Mouse (Mus musculus) olfactory bulb, adult 2 months (tissue): Measurements from ENCODE around the gene Plekhg5. TPM values are rescaled to one million over a fixed set of nuclear protein-coding genes. Genes with fewer than 3 reads are reported as not detected.
A peak's percentile ranks its signal among the peaks of the same experiment; 100 is the strongest.

Source experiments
- H3K27ac ChIP-seq: fragments of 200-500 bp; 2 replicates; pipeline ENCODE4 v1.5.1; 2012; ENCODE audit warnings: low read depth, low read length; ENCODE audit not compliant: insufficient read depth
- H3K4me1 ChIP-seq: fragments of 200-500 bp; 2 replicates; pipeline ENCODE4 v1.6.1; 2012; ENCODE audit warnings: low read length; ENCODE audit not compliant: control insufficient read depth, insufficient read depth
- H3K4me3 ChIP-seq: fragments of 200-500 bp; 2 replicates; pipeline ENCODE4 v1.5.1; 2012; ENCODE audit warnings: mild to moderate bottlenecking, low read depth, low read length, moderate library complexity; ENCODE audit not compliant: insufficient read depth
- CTCF ChIP-seq: fragments of 200-500 bp; IDR thresholded peaks from 2 replicates; pipeline ENCODE4 v1.5.1; 2012; ENCODE audit warnings: low read depth, mild to moderate bottlenecking, low read length, moderate library complexity; ENCODE audit not compliant: insufficient read depth
- POLR2A ChIP-seq: fragments of 200-500 bp; IDR thresholded peaks from 2 replicates; pipeline ENCODE4 v1.6.1; 2012; ENCODE audit warnings: mild to moderate bottlenecking, low read depth, low read length, moderate library complexity; ENCODE audit not compliant: insufficient read depth
- WGBS: fragments of 180-500 bp; shearing (Covaris S2); methylation state at CpG from one replicate; pipeline ENCODE4 v1.1.7; 2018; 5-methylcytosine and 5-hydroxymethylcytosine counted together
- polyA plus RNA-seq: library from polyadenylated mRNA; stranded (reverse); fragments of >200 nt; gene quantifications from 2 replicates; pipeline ENCODE4 v1.2.4, GENCODE M21; 2012; ENCODE audit warnings: low replicate concordance; ENCODE audit not compliant: missing spikeins, insufficient read depth, insufficient read length

The Plekhg5 gene
- polyA plus RNA-seq, 1 experiment = not detected

DNA sequence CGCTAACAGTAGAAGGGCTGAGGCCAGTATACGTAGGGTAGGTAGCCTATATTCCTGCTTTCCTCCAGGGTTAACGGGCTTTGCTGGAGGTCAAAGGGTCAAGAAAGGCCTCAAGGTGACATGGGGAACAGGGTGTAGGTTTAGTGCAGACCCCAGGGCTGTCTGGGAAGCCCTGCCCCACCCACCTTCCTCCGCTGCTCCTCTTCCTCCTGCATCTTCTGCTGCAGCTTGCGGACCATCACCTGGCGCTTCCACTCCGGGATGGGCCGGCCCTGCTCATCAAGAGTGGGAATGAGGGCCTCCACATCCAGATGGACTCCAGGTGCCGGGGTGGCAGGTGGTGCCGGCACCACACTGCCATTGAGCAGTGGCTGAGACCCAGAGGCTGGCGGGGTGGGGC, 55.6 kb downstream of the Plekhg5 start:
- Histone ChIP-seq H3K4me1 (peaks cover 36% of the 10 kb centered on the region), H3K4me3 (no peak overlapping the region), H3K27ac (no peak overlapping the region)
- 88% methylated on average over 11 of the region's 11 CpGs for WGBS
- no peak for TF ChIP-seq CTCF
- no peak for TF ChIP-seq POLR2A

DNA sequence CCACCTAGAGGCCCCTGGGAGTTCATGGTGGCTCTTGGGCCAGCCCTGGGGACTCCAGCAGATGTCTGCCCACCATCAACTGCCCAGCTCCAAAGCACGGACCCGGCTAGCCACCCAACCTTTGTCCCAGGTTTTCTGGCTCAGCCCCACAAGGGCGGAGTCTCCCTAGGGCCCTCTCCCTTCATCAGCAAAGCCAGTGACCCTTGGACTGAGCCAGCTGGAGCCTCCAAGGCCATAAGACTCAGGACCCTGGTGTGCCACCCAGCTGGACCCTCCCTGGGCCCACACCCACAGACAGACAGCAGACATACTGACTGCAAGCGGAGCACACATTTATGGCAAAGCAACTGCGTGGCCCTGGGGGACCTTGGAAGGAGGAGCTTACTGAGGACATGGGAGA, 56.5 kb downstream of the Plekhg5 start:
- TF ChIP-seq CTCF = no peak
- no peak for TF ChIP-seq POLR2A
- no peak overlapping the region for H3K27ac ChIP-seq
- no peak overlapping the region for H3K4me3 ChIP-seq
- 69% methylated on average over 5 of the region's 5 CpGs for WGBS
- peaks cover 36% of the 10 kb centered on the region for H3K4me1 ChIP-seq

DNA sequence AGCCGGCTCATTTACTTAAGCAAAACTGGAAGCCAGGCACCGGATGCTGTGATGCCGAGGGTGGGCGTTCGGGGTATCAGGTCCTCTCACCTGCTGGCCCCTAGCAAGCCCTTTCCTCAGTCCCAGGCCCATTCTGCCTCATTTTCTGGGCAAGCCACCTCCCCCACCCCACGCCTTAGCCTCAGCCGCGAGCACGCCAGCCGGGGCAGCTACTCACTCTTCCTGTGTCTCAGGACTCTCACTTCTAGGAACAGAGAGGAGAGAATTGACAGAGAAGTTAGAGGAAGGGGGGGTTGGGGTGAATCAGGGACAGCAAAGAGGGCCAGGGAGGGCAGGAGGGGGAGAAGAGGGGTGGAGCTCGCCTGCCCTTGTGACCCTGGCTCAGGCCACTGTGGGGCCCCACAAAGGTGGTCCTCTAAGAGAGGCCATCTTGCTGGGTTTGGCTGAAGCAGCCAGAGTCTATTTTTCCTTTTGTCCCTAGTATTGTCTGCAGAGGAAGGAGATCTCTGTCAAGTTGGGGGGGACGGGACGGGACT, 57.2 kb downstream of the Plekhg5 start:
- H3K4me1 ChIP-seq = peaks cover 36% of the 10 kb centered on the region
- TF ChIP-seq POLR2A = no peak
- no peak for TF ChIP-seq CTCF
- WGBS = 58% methylated on average over 13 of the region's 13 CpGs
- no peak overlapping the region for H3K4me3 ChIP-seq
- H3K27ac ChIP-seq = no peak overlapping the region

DNA sequence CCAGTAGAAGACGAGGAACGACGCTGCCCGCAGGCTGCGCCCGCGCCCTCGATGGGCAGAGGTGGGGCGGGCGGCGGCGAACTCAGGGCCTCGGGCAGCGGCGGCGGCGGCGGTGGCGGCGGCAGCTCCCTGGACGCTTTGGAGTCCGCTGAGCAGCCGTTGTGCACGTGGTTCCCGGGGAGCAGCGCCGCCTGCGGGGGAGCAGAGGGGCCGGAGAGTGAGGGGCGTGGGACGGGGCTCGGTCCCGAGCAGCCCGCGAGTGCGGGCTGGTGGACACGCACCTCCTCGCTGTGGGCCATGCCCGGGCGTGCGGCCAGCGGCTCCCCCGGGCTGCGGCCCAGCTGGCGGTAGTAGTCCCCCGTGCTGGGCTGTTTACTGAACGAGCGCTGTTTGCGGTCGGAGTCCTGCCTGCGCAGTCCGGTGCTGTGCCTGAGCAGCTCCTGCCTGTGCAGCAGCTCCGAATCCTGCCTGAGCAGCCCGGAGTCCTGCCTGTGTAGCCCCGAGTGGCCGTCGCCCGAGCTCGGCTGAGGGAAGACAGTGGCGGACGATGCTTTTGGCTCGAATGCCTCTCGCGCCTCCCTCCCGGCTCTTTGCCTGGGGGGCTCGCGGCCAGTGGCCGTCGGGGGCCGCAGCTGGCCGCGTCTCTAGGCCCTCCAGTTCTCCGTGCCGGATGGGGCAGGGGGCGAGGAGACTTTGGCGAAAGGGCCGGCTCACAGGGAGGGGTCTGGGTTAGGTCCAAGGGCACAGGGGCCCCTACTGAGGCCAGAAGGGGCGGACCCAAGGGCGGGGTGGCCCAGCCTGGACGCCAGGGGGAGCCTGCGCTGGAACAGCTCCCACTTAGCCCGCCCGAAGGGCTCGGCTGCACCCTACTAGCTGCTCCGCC, 58.7 kb downstream of the Plekhg5 start:
- 1% methylated on average over 85 of the region's 85 CpGs for WGBS
- peak overlapping the region; percentile 26 for H3K4me3 ChIP-seq
- no peak overlapping the region for H3K27ac ChIP-seq
- peaks cover 24% of the 10 kb centered on the region for H3K4me1 ChIP-seq
- no peak for TF ChIP-seq CTCF
- TF ChIP-seq POLR2A = 0 out of 2 replicates have a peak, but pooled peaks have one; percentile 28

DNA sequence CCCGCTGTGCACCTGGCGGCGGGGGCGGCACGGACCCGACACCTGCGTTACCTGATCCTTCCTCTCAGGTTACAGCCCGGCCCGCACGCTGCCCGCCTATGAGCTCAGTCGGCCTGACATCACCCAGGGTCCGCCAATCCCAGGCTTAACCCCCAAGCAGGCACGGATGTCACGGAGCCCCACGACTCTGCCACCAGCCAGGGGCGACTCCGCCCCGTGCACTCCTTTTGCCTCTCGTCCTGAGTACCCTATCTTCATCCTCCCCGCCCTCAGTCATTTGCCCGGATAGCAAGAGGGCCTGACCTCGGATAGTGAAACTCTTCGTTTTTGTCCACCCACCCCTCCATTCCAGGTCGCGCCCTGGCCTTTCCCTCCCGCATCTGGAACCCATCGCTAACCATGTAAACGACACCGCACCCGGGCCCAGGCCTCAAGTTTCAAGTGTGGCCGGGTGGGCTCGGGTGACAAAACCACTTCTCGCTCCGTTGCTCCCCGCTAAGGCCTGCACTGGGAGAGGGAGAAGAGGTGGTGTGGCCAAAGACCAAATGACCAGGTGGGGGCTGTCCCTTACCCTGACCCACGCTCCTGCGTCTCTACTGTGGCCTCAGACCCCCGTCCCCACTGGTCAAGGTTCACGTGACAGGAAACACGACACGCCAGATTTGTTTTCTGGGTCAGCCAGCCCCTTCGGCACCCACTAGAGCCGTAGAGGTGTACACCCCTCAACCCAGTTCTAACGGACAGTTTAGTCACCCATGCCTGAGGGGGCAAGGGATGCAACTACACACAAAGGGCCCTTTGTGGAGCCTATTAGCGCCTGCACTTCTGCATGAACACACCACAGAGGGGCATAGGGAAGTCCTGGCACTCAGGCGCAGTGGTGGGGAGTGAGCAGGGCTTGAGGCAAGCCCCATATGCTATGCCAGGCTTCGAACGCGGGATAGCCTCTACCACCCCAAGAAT, 59.8 kb downstream of the Plekhg5 start:
- WGBS = 22% methylated on average over 50 of the region's 50 CpGs
- TF ChIP-seq CTCF = no peak
- TF ChIP-seq POLR2A = no peak
- Histone ChIP-seq H3K4me3 (no peak overlapping the region; the same call in 1 of the 2 replicates), H3K27ac (no peak overlapping the region), H3K4me1 (peaks cover 16% of the 10 kb centered on the region)

DNA sequence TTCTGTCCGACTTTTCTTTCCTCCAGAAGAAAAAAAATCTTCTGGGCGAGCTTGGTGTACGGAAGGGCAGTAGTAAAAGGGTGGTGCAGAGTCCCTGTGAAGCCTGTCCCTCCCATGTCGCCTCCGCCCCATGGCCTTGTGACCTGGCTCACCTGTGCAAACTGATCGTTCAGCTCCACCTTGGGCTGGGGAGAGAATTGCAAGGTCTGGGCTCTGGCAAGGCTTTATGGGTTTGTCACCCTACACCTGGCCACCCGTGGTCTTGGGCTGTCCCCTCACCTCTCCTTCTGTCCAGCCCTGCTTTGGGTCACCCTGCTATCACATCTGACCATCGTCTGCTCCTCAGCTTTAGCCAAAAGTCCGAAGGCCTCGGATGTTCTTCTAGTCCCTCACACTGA, 60.5 kb downstream of the Plekhg5 start:
- Histone ChIP-seq H3K4me1 (peaks cover 16% of the 10 kb centered on the region), H3K27ac (no peak overlapping the region), H3K4me3 (no peak overlapping the region)
- TF ChIP-seq CTCF = no peak
- no peak for TF ChIP-seq POLR2A
- WGBS = 63% methylated on average over 10 of the region's 10 CpGs

DNA sequence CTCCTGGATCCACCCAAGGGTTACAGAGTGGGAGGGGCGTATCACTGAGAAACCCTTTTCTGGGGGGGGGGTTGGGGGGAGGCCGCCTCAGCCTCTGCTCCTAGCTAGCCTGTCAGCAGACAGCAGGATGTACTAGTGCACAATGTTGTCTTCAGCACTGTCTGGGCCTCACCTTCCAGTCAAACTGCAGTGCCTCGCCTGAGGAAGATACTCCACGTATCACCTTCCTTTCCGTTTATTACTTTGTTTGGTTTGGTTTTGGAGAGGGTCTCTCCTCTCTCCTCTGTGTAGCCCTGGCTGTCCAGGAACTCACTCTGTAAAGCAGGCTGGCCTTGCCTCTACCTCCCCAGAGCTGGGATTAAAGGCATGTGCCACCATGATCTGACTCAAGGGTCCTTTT, 60.9 kb downstream of the Plekhg5 start:
- 76% methylated on average over 5 of the region's 5 CpGs for WGBS

DNA sequence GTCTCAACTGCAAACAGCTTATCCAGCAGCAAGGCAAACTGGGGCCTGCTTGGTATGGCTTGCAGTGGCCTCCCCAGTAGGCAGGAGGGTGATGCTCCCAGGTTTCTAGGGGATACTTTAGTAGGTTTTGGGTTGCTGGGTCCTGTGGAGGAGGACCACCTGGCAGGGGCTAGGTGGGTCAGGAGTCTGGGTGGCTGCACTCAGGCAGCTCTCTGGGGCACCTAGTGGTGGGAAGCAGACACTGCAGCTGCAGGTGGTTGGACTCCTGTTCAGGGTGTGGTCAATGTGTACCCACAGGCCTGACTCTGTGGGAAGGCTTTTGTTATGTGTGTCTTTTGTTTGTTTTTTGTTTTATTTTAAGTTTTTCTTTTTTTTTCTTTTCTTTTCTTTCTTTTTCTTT, 62.2 kb downstream of the Plekhg5 start:
- H3K27ac ChIP-seq = no peak overlapping the region
- peaks cover 26% of the 10 kb centered on the region for H3K4me1 ChIP-seq
- H3K4me3 ChIP-seq = no peak overlapping the region
- peak; percentile 70 for TF ChIP-seq CTCF
- TF ChIP-seq POLR2A = no peak

More for the DNA sequence above, 60.9 kb downstream of the Plekhg5 start:
- Histone ChIP-seq H3K27ac (no peak overlapping the region), H3K4me3 (no peak overlapping the region), H3K4me1 (peaks cover 17% of the 10 kb centered on the region)
- TF ChIP-seq POLR2A = no peak
- no peak for TF ChIP-seq CTCF

DNA sequence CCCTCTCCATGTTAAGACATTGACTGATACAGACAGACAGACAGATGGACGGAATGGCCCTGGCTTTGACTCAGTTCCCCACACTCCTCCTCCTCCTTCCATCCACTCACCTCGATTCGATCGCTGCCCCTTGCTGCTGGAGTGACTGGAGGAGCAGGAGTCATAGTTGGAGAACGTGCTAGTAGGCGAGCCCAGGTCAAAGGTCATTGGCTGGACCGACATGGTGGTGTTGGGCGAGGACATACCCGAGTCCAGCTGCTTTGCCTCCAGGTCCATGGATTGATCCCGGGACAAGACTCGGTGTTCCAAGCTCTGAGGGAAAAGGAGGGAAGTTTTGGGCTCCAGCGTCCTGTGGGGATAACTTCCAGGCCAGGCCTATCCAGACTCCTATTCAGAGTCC, 63.1 kb downstream of the Plekhg5 start:
- TF ChIP-seq POLR2A (no peak), CTCF (no peak)
- Histone ChIP-seq H3K27ac (no peak overlapping the region), H3K4me3 (no peak overlapping the region), H3K4me1 (peaks cover 25% of the 10 kb centered on the region)
- WGBS = 92% methylated on average over 12 of the region's 12 CpGs
